Mouse (Mus musculus) limb, embryonic 13.5 days (tissue): ENCODE measurements around the gene Gnas. TPM values are rescaled to one million over a fixed set of nuclear protein-coding genes. Genes with fewer than 3 reads are reported as not detected.

Experiments used
- ATAC-seq: fragments of 200-750 bp; cut with Nextera tagmentation; 2 replicates; pipeline ENCODE4 v1.8.0; 2017; ENCODE audit warnings: low read depth, moderate number of reproducible peaks, moderate TSS enrichment; ENCODE audit not compliant: low FRiP score
- H3K27ac ChIP-seq: fragments of 300-500 bp; sonication (generic); 2 replicates; pipeline ENCODE4 v1.5.1; 2015; ENCODE audit warnings: inconsistent platforms, mild to moderate bottlenecking, moderate library complexity
- H3K27me3 ChIP-seq: fragments of 300-500 bp; sonication (generic); 2 replicates; pipeline ENCODE4 v1.6.1; 2015; ENCODE audit warnings: mild to moderate bottlenecking, inconsistent platforms
- H3K36me3 ChIP-seq: fragments of 300-500 bp; sonication (generic); 2 replicates; pipeline ENCODE4 v1.6.1; 2015; ENCODE audit warnings: inconsistent platforms, mild to moderate bottlenecking, moderate library complexity
- H3K4me1 ChIP-seq: fragments of 300-500 bp; sonication (generic); 2 replicates; pipeline ENCODE4 v1.6.1; 2015; ENCODE audit warnings: inconsistent platforms
- H3K4me2 ChIP-seq: fragments of 300-500 bp; sonication (generic); replicated peaks from 2 replicates; pipeline ENCODE4 v1.6.1; 2015; ENCODE audit warnings: inconsistent platforms, mild to moderate bottlenecking, moderate library complexity
- H3K4me3 ChIP-seq: fragments of 300-500 bp; sonication (generic); 2 replicates; pipeline ENCODE4 v1.5.1; 2015; ENCODE audit warnings: moderate library complexity, mild to moderate bottlenecking, inconsistent platforms
- H3K9ac ChIP-seq: fragments of 300-500 bp; sonication (generic); 2 replicates; pipeline ENCODE4 v1.6.1; 2015; ENCODE audit warnings: mild to moderate bottlenecking, inconsistent platforms
- H3K9me3 ChIP-seq: fragments of 300-500 bp; sonication (generic); 2 replicates; pipeline ENCODE4 v1.6.1; 2016; ENCODE audit warnings: inconsistent platforms
- WGBS: fragments of 180-500 bp; shearing (Covaris S2); methylation state at CpG from one replicate; pipeline ENCODE4 v1.1.7; 2015; 5-methylcytosine and 5-hydroxymethylcytosine counted together
- polyA plus RNA-seq: library from polyadenylated mRNA; unstranded; fragments of >200 nt; fragmentation: Nextera tagmentation; extraction: Ambion mirVana; gene quantifications from 2 replicates; pipeline ENCODE4 v1.2.1, GENCODE M21; 2015

Gnas gene
- 1,943 and 1,947 TPM in 2 replicates for polyA plus RNA-seq

DNA sequence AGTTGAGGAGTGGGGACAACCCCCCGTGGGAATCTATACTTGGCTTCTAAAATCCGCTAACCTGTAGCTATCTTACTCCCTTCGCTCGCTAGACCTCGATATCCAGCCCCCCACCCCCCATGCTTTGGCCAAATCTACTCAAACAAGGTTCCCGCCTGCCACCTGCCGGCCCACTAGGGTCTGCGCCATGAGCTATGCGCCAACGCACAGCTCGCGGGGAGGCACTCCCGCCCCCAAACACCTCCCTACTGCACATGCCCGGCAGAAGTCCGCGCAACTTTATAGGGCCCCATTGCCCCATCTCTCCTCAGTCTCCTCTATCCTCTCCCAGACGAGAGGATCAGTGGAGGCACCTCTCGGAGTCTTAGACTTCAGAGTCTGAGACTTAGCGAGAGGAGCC, at the start of gene Gnas:
TSS of gene Gnas (plus strand) at position 310 of the 400 bp plus-strand sequence.
- Histone ChIP-seq H3K4me2 (peak within 1 kb of the TSS; percentile 62), H3K9ac (peak within 1 kb of the TSS; percentile 59), H3K27ac (0 out of 2 replicates have a peak within 1 kb of the TSS, but pooled peaks have one; percentile 8), H3K9me3 (peaks cover 23% of the 10 kb centered on the region), H3K4me3 (peak within 1 kb of the TSS; percentile 45), H3K27me3 (peaks cover 49% of the 10 kb centered on the region), H3K36me3 (peaks cover 96% of the 10 kb centered on the region), H3K4me1 (0 out of 2 replicates have a peak, but pooled peaks cover 7% of the 10 kb centered on the region)
- 52% methylated on average over 19 of the region's 19 CpGs for WGBS
- ATAC-seq: peak; percentile 68

- Histone ChIP-seq H3K4me1 (no peaks in the 10 kb centered on the region), H3K9me3 (peaks cover 6% of the 10 kb centered on the region), H3K9ac (no peak overlapping the region), H3K27me3 (no peaks in the 10 kb centered on the region), H3K36me3 (no peaks in the 10 kb centered on the region), H3K4me3 (no peak overlapping the region), H3K27ac (no peak overlapping the region), H3K4me2 (no peak overlapping the region)
- WGBS: 85% methylated on average over 5 of the region's 5 CpGs
- ATAC-seq: no peak
These were observed 41.7 kb upstream of the Gnas start for GRCm38 (mm10) chr2:174242431-174242830.

DNA sequence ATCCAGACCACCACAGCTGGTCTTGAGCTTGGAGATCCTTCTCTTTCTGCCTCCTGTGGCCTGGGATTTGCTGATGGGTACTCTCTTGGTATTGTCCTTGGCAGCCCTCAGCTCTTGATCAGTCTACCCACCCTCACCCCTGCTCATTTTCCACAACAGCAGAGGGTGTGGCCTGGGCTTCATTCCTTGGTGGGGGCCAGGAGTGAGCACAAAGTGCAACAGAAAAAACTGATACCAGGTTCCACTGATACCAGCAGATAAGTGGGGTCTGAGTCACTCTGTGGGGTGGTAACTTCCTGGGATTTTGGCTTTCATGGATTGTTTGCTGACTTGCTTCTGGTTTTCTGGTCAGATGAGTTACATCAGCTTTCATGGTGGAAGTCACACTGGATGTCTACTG, 32.2 kb upstream of the Gnas start:
- Histone ChIP-seq H3K9ac (no peak overlapping the region), H3K9me3 (no peaks in the 10 kb centered on the region), H3K27me3 (no peaks in the 10 kb centered on the region), H3K27ac (no peak overlapping the region), H3K4me3 (no peak overlapping the region), H3K36me3 (no peaks in the 10 kb centered on the region), H3K4me1 (peaks cover 8% of the 10 kb centered on the region; the same call in 1 of the 2 replicates), H3K4me2 (no peak overlapping the region)
- ATAC-seq: no peak

DNA sequence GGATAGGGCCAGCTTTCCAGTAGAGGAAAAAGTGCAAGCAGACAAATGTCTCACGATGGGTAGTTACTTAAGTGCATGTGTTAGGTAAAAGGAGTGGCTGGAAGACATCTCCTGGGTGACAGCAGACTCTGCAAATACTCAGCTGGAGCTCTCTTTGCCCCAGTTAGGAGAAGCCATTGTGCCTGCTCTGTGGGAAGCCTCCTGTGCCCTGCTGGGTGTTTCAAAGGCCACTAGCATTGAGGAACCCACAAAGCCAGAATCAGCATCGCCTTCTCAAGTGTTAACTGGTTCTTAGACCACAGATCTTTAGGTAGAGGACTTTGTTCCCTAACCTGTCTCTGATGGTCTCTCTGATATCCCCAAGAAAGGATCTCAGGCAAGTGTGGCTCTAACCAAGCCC, 26.8 kb upstream of the Gnas start:
- Histone ChIP-seq H3K4me1 (peaks cover 12% of the 10 kb centered on the region; the same call in 1 of the 2 replicates), H3K27me3 (peaks cover 3% of the 10 kb centered on the region; the same call in 1 of the 2 replicates), H3K4me2 (no peak overlapping the region), H3K4me3 (no peak overlapping the region), H3K36me3 (no peaks in the 10 kb centered on the region), H3K27ac (no peak overlapping the region), H3K9me3 (no peaks in the 10 kb centered on the region), H3K9ac (no peak overlapping the region)
- no peak for ATAC-seq
- WGBS: 46% methylated on average over 2 of the region's 2 CpGs

- Histone ChIP-seq H3K9me3 (no peaks in the 10 kb centered on the region), H3K27ac (no peak overlapping the region), H3K36me3 (peaks cover 4% of the 10 kb centered on the region), H3K4me3 (no peak overlapping the region), H3K9ac (no peak overlapping the region), H3K4me2 (no peak overlapping the region), H3K4me1 (peaks cover 12% of the 10 kb centered on the region; the same call in 1 of the 2 replicates), H3K27me3 (peaks cover 3% of the 10 kb centered on the region; the same call in 1 of the 2 replicates)
- ATAC-seq: no peak
- 7% methylated on average over 3 of the region's 3 CpGs for WGBS
These were observed 24.1 kb upstream of the Gnas start for GRCm38 (mm10) chr2:174260004-174260403.

DNA sequence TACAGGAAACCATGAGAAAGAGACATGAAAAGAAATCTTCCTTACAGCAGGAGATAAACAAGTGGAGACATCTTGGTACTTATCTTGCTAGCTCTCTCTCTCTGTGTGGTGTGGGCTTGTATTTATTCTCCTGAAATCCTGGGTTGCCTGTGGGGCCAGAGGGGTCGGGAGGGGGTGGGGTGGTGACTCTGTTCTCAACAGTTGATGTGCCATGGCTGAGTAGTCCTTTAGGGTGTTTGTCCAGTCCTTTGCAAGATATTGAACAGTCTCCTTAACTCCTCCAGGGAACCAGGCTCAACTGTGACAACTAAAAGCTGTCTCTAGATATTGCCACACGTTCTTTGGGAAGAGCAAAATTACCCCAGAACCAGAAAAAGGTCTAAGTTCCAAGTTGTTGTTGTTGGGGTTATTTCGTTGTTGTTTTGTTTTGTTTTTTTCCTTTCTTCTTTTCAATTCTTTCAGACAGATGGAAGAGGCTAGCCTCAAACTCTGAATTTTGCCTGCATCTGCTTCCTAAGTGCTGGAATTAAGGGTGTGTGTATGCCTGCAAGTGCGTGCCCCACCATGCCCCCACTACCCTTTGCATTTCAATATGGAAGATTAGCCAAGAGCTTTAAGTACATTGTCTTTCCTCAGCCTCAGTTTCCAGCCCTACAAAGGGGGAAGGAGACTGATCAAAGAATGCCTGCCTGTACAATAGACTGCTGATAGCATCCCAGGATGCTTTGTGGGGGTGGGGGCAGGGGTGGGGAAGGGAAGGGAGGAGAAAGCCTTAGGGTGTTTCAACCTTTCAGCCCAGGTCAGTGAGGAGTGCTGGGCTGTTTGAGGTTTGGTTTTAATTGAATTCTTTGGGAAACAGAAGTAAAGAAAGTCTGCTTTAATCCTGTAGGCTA, 23.0 kb upstream of the Gnas start:
- no peak for ATAC-seq
- no peak overlapping the region for H3K4me2 ChIP-seq
- H3K4me3 ChIP-seq: no peak overlapping the region
- no peak overlapping the region for H3K9ac ChIP-seq
- WGBS: 24% methylated on average over 4 of the region's 4 CpGs
- 0 out of 2 replicates have a peak, but pooled peaks cover 4% of the 10 kb centered on the region for H3K4me1 ChIP-seq
- no peaks in the 10 kb centered on the region for H3K9me3 ChIP-seq
- peaks cover 15% of the 10 kb centered on the region for H3K36me3 ChIP-seq
- no peak overlapping the region for H3K27ac ChIP-seq
- H3K27me3 ChIP-seq: peaks cover 3% of the 10 kb centered on the region; the same call in 1 of the 2 replicates

- no peak overlapping the region for H3K9ac ChIP-seq
- H3K36me3 ChIP-seq: peaks cover 22% of the 10 kb centered on the region
- no peak overlapping the region for H3K27ac ChIP-seq
- no peak overlapping the region for H3K4me2 ChIP-seq
- no peaks in the 10 kb centered on the region for H3K9me3 ChIP-seq
- H3K27me3 ChIP-seq: peaks cover 3% of the 10 kb centered on the region; the same call in 1 of the 2 replicates
- 54% methylated on average over 6 of the region's 6 CpGs for WGBS
- ATAC-seq: no peak
- H3K4me3 ChIP-seq: no peak overlapping the region
- H3K4me1 ChIP-seq: 0 out of 2 replicates have a peak, but pooled peaks cover 4% of the 10 kb centered on the region
These were observed 22.3 kb upstream of the Gnas start for GRCm38 (mm10) chr2:174261801-174262200.

DNA sequence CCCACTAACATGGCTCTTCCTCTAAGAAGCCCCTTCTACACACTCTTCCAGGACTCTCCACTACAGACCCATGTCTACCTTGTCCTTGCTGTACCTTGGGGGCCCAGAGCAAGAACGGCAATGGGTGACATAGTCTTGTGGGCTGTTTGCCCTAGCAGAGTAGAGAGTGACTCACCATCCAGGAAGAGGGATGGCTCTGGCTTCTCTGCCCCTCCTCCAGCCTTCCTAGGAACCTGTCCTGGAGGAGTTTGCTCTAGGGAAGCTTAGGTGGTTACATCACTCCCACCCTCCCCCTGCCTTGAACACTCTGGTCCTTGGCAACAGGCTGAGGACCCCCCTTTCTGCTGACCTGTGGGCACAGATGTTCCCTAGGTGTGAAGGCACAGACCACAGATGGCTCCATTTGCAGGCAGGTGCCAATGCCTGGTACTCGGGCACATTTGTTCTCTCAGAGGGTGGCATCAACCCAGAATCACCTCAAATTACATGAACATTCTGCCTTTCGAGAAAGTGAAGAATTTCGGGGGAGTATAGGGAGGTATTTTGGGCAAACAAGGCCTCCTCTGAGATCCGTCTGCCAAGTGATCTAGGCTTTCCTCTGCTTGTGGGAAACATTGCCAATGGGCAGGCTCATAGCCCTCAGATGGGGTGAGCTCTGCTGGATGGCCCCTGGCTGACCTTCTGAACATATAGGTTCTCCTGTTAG, 20.9 kb upstream of the Gnas start:
- H3K4me1 ChIP-seq: 0 out of 2 replicates have a peak, but pooled peaks cover 4% of the 10 kb centered on the region
- H3K4me2 ChIP-seq: no peak overlapping the region
- ATAC-seq: no peak
- H3K27ac ChIP-seq: no peak overlapping the region
- no peak overlapping the region for H3K4me3 ChIP-seq
- H3K36me3 ChIP-seq: peaks cover 36% of the 10 kb centered on the region
- whole genome bisulfite sequencing: 62% methylated on average over 5 of the region's 5 CpGs
- no peaks in the 10 kb centered on the region for H3K9me3 ChIP-seq
- H3K27me3 ChIP-seq: no peaks in the 10 kb centered on the region
- no peak overlapping the region for H3K9ac ChIP-seq

DNA sequence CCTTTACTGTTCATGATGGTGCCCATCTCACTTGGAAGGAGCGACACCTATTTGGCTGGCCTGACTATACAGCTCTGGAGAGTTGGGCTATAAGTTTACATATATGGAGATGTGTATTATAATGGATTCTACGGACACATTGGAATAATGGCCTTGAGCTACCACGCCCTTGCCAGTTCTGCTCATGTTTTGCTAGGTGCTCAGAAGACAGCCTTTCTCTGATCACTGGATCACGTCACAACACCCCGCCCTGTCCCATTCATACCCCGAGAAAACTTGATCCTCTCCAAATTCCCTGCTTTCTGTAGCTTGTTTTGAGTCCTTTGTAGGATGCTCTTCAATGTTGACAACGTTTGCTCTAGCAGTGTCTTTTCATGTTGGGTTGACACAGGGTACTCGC, 19.9 kb upstream of the Gnas start:
- Histone ChIP-seq H3K9ac (no peak overlapping the region), H3K27me3 (no peaks in the 10 kb centered on the region), H3K9me3 (no peaks in the 10 kb centered on the region), H3K4me1 (0 out of 2 replicates have a peak, but pooled peaks cover 4% of the 10 kb centered on the region), H3K27ac (no peak overlapping the region), H3K4me3 (no peak overlapping the region), H3K36me3 (peaks cover 46% of the 10 kb centered on the region), H3K4me2 (no peak overlapping the region)
- WGBS: 91% methylated on average over 8 of the region's 8 CpGs
- no peak for ATAC-seq

DNA sequence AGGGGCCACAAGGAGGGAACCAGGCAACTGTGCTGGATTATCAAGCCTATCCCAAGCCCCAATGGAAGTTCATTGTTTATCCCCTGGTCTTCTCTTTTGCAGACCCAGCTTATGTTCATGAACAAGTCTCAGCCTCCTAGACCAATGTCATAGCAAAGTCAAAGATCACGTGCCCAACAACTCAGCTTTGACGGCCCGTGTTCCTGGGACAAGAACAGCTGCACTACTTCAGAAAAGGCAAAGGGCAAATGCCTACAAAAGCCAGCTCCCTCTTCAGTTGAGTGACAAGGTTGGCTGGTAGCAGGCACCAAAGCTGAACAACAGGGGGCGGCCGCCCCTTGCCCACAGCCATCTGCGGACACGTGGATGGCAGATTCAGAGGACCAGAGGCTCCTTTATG, 13.7 kb upstream of the Gnas start:
- ATAC-seq: 0 out of 2 replicates have a peak, but pooled peaks have one; percentile 12
- 89% methylated on average over 7 of the region's 7 CpGs for WGBS
- peaks cover 73% of the 10 kb centered on the region for H3K36me3 ChIP-seq
- H3K9ac ChIP-seq: no peak overlapping the region
- H3K4me1 ChIP-seq: no peaks in the 10 kb centered on the region
- no peaks in the 10 kb centered on the region for H3K9me3 ChIP-seq
- H3K4me3 ChIP-seq: no peak overlapping the region
- H3K27ac ChIP-seq: no peak overlapping the region
- no peak overlapping the region for H3K4me2 ChIP-seq
- no peaks in the 10 kb centered on the region for H3K27me3 ChIP-seq

- H3K4me1 ChIP-seq: no peaks in the 10 kb centered on the region
- ATAC-seq: peak; percentile 79
- no peak overlapping the region for H3K4me3 ChIP-seq
- no peaks in the 10 kb centered on the region for H3K9me3 ChIP-seq
- WGBS: 72% methylated on average over 6 of the region's 6 CpGs
- H3K36me3 ChIP-seq: peaks cover 63% of the 10 kb centered on the region
- H3K4me2 ChIP-seq: no peak overlapping the region
- no peak overlapping the region for H3K27ac ChIP-seq
- no peak overlapping the region for H3K9ac ChIP-seq
- no peaks in the 10 kb centered on the region for H3K27me3 ChIP-seq
These were observed 12.7 kb upstream of the Gnas start for GRCm38 (mm10) chr2:174271459-174271858.

GRCm38 (mm10) chr2:174273131-174273530, 11.0 kb upstream of the Gnas start:
- 83% methylated on average over 5 of the region's 5 CpGs for WGBS
- Histone ChIP-seq H3K9ac (no peak overlapping the region), H3K4me3 (no peak overlapping the region), H3K27me3 (no peaks in the 10 kb centered on the region), H3K27ac (no peak overlapping the region), H3K9me3 (no peaks in the 10 kb centered on the region), H3K4me2 (no peak overlapping the region), H3K4me1 (no peaks in the 10 kb centered on the region), H3K36me3 (peaks cover 53% of the 10 kb centered on the region)
- peak; percentile 58 for ATAC-seq
